Mouse (Mus musculus) heart, postnatal 0 days (tissue): ENCODE data around the gene Tmem164. TPM values are rescaled to one million over a fixed set of nuclear protein-coding genes. Genes with fewer than 3 reads are reported as not detected.
A peak's percentile ranks its signal among the peaks of the same experiment; 100 is the strongest.

Experiments
- ATAC-seq: fragments of 200-750 bp; cut with Nextera tagmentation; 2 replicates; pipeline ENCODE4 v1.8.0; 2017; ENCODE audit warnings: low read depth, moderate number of reproducible peaks, moderate library complexity; ENCODE audit not compliant: insufficient read depth
- DNase-seq: peaks from one replicate; pipeline ENCODE4 v3.0.0-alpha.2; 2016; ENCODE audit warnings: low spot score
- H3K27ac ChIP-seq: fragments of 300-500 bp; sonication (generic); 2 replicates; pipeline ENCODE4 v1.5.1; 2014; ENCODE audit warnings: low read depth, mild to moderate bottlenecking
- H3K27me3 ChIP-seq: fragments of 300-500 bp; sonication (generic); 2 replicates; pipeline ENCODE4 v1.6.1; 2014; ENCODE audit warnings: low read length, mixed read lengths; ENCODE audit not compliant: control insufficient read depth, insufficient read depth
- H3K36me3 ChIP-seq: fragments of 300-500 bp; sonication (generic); replicated peaks from 2 replicates; pipeline ENCODE4 v1.6.1; 2014; ENCODE audit warnings: low read length, mixed read lengths; ENCODE audit not compliant: control insufficient read depth, insufficient read depth
- H3K4me1 ChIP-seq: fragments of 300-500 bp; sonication (generic); 2 replicates; pipeline ENCODE4 v1.6.1; 2014; ENCODE audit warnings: antibody characterized with exemption; ENCODE audit not compliant: control insufficient read depth, insufficient read depth
- H3K4me2 ChIP-seq: fragments of 300-500 bp; sonication (generic); 2 replicates; pipeline ENCODE4 v1.6.1; 2014; ENCODE audit warnings: low read depth, mild to moderate bottlenecking, low read length, moderate library complexity
- H3K4me3 ChIP-seq: fragments of 300-500 bp; sonication (generic); 2 replicates; pipeline ENCODE4 v1.5.1; 2014; ENCODE audit warnings: low read depth, low read length
- H3K9ac ChIP-seq: fragments of 300-500 bp; sonication (generic); replicated peaks from 2 replicates; pipeline ENCODE4 v1.6.1; 2014; ENCODE audit warnings: low read depth, low read length, mixed read lengths
- H3K9me3 ChIP-seq: fragments of 300-500 bp; sonication (generic); replicated peaks from 2 replicates; pipeline ENCODE4 v1.6.1; 2016; ENCODE audit warnings: low read length; ENCODE audit not compliant: control insufficient read depth
- CTCF ChIP-seq: IDR thresholded peaks from 2 replicates; pipeline ENCODE4 v1.5.1; 2016; ENCODE audit warnings: antibody characterized with exemption, control low read depth, low read depth
- EP300 ChIP-seq: IDR thresholded peaks from 2 replicates; pipeline ENCODE4 v1.6.1; 2016; ENCODE audit warnings: antibody characterized with exemption, low read depth
- WGBS: fragments of 180-500 bp; shearing (Covaris S2); extraction: QIAGEN DNeasy Blood & Tissue Kit; methylation state at CpG from one replicate; pipeline ENCODE4 v1.1.7; 2014; 5-methylcytosine and 5-hydroxymethylcytosine counted together
- polyA plus RNA-seq: library from polyadenylated mRNA; unstranded; fragments of >200 nt; fragmentation: Nextera tagmentation; extraction: Ambion mirVana; gene quantifications from 2 replicates; pipeline ENCODE4 v1.2.1, GENCODE M21; 2015
- total RNA-seq: library from RNA; depleted of rRNA; stranded (reverse); fragments of >200 nt; gene quantifications from 2 replicates; pipeline ENCODE4 v1.2.3, GENCODE M21; 2014; ENCODE audit warnings: low replicate concordance

The Tmem164 gene
- total and polyA plus RNA-seq, 2 experiments from 2014 or later: 57.0 to 127 TPM

- Histone ChIP-seq H3K4me3 (no peak overlapping the region), H3K36me3 (no peaks in the 10 kb centered on the region), H3K9me3 (no peaks in the 10 kb centered on the region), H3K27ac (no peak overlapping the region), H3K4me2 (no peak overlapping the region), H3K4me1 (0 out of 2 replicates have a peak, but pooled peaks cover 3% of the 10 kb centered on the region), H3K27me3 (no peaks in the 10 kb centered on the region), H3K9ac (no peak overlapping the region)
- TF ChIP-seq EP300: no peak
- TF ChIP-seq CTCF: no peak
- ATAC-seq: no peak
- DNase-seq: no peak
- WGBS: 62% methylated on average over 3 of the region's 3 CpGs
These were observed 123.4 kb downstream of the Tmem164 start for GRCm38 (mm10) chrX:142804596-142804995.

GRCm38 (mm10) chrX:142806126-142806525, 124.9 kb downstream of the Tmem164 start:
- Histone ChIP-seq H3K4me3 (no peak overlapping the region), H3K9me3 (no peaks in the 10 kb centered on the region), H3K4me1 (0 out of 2 replicates have a peak, but pooled peaks cover 3% of the 10 kb centered on the region), H3K27me3 (no peaks in the 10 kb centered on the region), H3K4me2 (0 out of 2 replicates have a peak overlapping the region, but pooled peaks have one; percentile 28), H3K9ac (no peak overlapping the region), H3K36me3 (no peaks in the 10 kb centered on the region), H3K27ac (no peak overlapping the region)
- no peak for TF ChIP-seq EP300
- TF ChIP-seq CTCF: no peak
- DNase-seq: no peak
- no peak; the same call in 1 of the 2 replicates for ATAC-seq
- WGBS: 58% methylated on average over 6 of the region's 6 CpGs

GRCm38 (mm10) chrX:142806620-142807061, 125.4 kb downstream of the Tmem164 start:
- DNase-seq: no peak

GRCm38 (mm10) chrX:142808411-142808810, 127.2 kb downstream of the Tmem164 start:
- Histone ChIP-seq H3K9ac (no peak overlapping the region), H3K9me3 (no peaks in the 10 kb centered on the region), H3K4me3 (no peak overlapping the region), H3K36me3 (no peaks in the 10 kb centered on the region), H3K27ac (no peak overlapping the region), H3K4me2 (no peak overlapping the region), H3K27me3 (no peaks in the 10 kb centered on the region), H3K4me1 (no peaks in the 10 kb centered on the region)
- ATAC-seq: 0 out of 2 replicates have a peak, but pooled peaks have one; percentile 33
- no peak for DNase-seq
- TF ChIP-seq CTCF (peak; percentile 62), EP300 (no peak)
- 28% methylated on average over 9 of the region's 9 CpGs for WGBS

More at GRCm38 (mm10) chrX:142806620-142807061, 125.4 kb downstream of the Tmem164 start:
- no peak overlapping the region for H3K9ac ChIP-seq
- 0 out of 2 replicates have a peak, but pooled peaks cover 3% of the 10 kb centered on the region for H3K4me1 ChIP-seq
- WGBS: 34% methylated on average over 10 of the region's 10 CpGs
- H3K36me3 ChIP-seq: no peaks in the 10 kb centered on the region
- peak; percentile 65 for ATAC-seq
- H3K4me2 ChIP-seq: 0 out of 2 replicates have a peak overlapping the region, but pooled peaks have one; percentile 28
- no peak overlapping the region for H3K4me3 ChIP-seq
- no peaks in the 10 kb centered on the region for H3K27me3 ChIP-seq
- TF ChIP-seq CTCF: peak; percentile 53
- TF ChIP-seq EP300: no peak
- H3K27ac ChIP-seq: no peak overlapping the region
- no peaks in the 10 kb centered on the region for H3K9me3 ChIP-seq

DNA sequence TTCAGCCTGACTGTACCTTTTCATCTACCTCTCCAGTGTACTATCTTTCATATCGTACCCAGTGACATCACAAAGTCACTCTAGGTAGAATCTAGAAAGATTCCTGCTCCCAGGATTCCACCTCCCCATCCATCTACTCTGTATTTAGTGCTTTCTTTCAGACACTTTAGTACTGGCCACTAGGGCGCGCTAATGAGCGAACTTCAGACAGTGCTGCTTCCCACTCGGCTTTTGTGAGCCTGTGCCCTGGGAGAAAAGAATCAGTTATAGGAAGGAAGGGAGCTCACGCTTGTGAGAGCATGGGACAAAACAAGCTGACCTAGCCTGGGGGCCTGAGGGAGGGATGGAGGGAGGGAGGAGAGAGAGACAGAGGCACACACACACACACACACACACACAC, 131.9 kb downstream of the Tmem164 start:
- Histone ChIP-seq H3K4me1 (no peaks in the 10 kb centered on the region), H3K9me3 (no peaks in the 10 kb centered on the region), H3K4me3 (no peak overlapping the region), H3K36me3 (no peaks in the 10 kb centered on the region), H3K27me3 (no peaks in the 10 kb centered on the region), H3K27ac (no peak overlapping the region), H3K4me2 (no peak overlapping the region), H3K9ac (no peak overlapping the region)
- TF ChIP-seq CTCF (peak; percentile 50), EP300 (no peak)
- whole genome bisulfite sequencing: 17% methylated on average over 6 of the region's 6 CpGs
- ATAC-seq: no peak
- DNase-seq: no peak
